Mouse (Mus musculus) kidney, embryonic 15.5 days (tissue): ENCODE measurements around the gene Oas3. TPM values are rescaled to one million over a fixed set of nuclear protein-coding genes. Genes with fewer than 3 reads are reported as not detected.

ENCODE experiments used
- ATAC-seq: fragments of 200-750 bp; cut with Nextera tagmentation; replicated peaks from 2 replicates; pipeline ENCODE4 v1.8.0; 2017; ENCODE audit warnings: moderate TSS enrichment; ENCODE audit not compliant: low FRiP score
- H3K27ac ChIP-seq: fragments of 300-500 bp; sonication (generic); 2 replicates; pipeline ENCODE4 v1.5.1; 2015; ENCODE audit warnings: mild to moderate bottlenecking, inconsistent platforms
- H3K27me3 ChIP-seq: fragments of 300-500 bp; sonication (generic); 2 replicates; pipeline ENCODE4 v1.6.1; 2015; ENCODE audit warnings: inconsistent platforms
- H3K36me3 ChIP-seq: fragments of 300-500 bp; sonication (generic); 2 replicates; pipeline ENCODE4 v1.6.1; 2015; ENCODE audit warnings: inconsistent platforms
- H3K4me1 ChIP-seq: fragments of 300-500 bp; sonication (generic); 2 replicates; pipeline ENCODE4 v1.6.1; 2015; ENCODE audit warnings: inconsistent platforms
- H3K4me2 ChIP-seq: fragments of 300-500 bp; sonication (generic); 2 replicates; pipeline ENCODE4 v1.6.1; 2015; ENCODE audit warnings: moderate library complexity, mild to moderate bottlenecking, inconsistent platforms
- H3K4me3 ChIP-seq: fragments of 300-500 bp; sonication (generic); replicated peaks from 2 replicates; pipeline ENCODE4 v1.5.1; 2015; ENCODE audit warnings: mild to moderate bottlenecking, inconsistent platforms
- H3K9ac ChIP-seq: fragments of 300-500 bp; sonication (generic); 2 replicates; pipeline ENCODE4 v1.6.1; 2015; ENCODE audit warnings: mild to moderate bottlenecking, inconsistent platforms
- H3K9me3 ChIP-seq: fragments of 300-500 bp; sonication (generic); replicated peaks from 2 replicates; pipeline ENCODE4 v1.6.1; 2016; ENCODE audit warnings: inconsistent platforms
- WGBS: fragments of 180-500 bp; shearing (Covaris S2); methylation state at CpG from one replicate; pipeline ENCODE4 v1.1.7; 2015; ENCODE audit warnings: mixed read lengths; 5-methylcytosine and 5-hydroxymethylcytosine counted together
- polyA plus RNA-seq: library from polyadenylated mRNA; unstranded; fragments of >200 nt; fragmentation: Nextera tagmentation; extraction: Ambion mirVana; gene quantifications from 2 replicates; pipeline ENCODE4 v1.2.1, GENCODE M21; 2015

Oas3 gene
- polyA plus RNA-seq, 1 experiment from 2014 or later, result 0.18 TPM

DNA sequence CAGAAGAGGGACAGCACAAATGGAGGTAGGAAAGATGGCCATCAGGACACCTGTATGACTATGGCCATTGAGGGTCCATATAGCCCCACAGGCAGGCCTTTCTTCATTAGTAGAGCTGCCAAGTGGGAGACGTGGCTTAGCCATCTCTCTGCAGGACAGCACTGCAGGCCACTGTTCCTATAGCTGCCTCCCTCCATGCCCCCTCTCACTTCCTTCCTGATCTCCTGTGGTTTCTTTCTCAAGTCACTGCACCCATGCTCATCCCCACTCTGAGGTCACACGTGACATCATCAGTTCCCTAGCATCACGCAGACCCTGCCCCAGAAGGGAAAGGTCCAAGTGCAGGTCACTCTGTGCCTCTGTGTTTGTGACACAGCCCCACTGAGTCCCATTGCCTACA lies 9.6 kb upstream of the Oas3 start:
- H3K27me3 ChIP-seq, result no peaks in the 10 kb centered on the region
- H3K27ac ChIP-seq, result no peak overlapping the region
- no peak overlapping the region for H3K9ac ChIP-seq
- H3K9me3 ChIP-seq, result no peaks in the 10 kb centered on the region
- ATAC-seq, result no peak
- 76% methylated on average over 3 of the region's 3 CpGs for WGBS
- no peaks in the 10 kb centered on the region for H3K4me1 ChIP-seq
- no peak overlapping the region for H3K4me2 ChIP-seq
- H3K36me3 ChIP-seq, result no peaks in the 10 kb centered on the region
- no peak overlapping the region for H3K4me3 ChIP-seq

DNA sequence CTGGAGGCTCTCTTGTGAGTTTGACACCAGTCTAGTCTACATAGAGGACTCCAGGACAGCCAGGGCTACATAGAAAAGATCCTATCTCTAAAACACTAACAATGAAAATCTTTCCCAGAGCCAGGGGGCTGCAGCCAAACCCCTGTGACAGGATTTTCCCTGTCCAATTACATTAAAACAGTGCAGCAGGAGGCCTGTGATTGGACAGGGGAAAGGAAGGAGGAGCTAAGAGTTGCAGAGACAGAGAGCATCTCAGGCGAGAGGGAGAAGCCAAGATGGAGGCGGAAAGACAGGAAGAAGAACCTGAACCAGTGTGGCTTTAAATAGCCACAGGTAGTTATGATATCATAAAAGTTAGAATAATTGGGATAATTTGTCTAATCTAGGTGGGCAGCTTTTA lies 5.0 kb upstream of the Oas3 start:
- H3K9me3 ChIP-seq, result no peaks in the 10 kb centered on the region
- H3K4me3 ChIP-seq, result no peak overlapping the region
- no peak overlapping the region for H3K4me2 ChIP-seq
- no peak overlapping the region for H3K27ac ChIP-seq
- no peaks in the 10 kb centered on the region for H3K36me3 ChIP-seq
- H3K9ac ChIP-seq, result no peak overlapping the region
- no peaks in the 10 kb centered on the region for H3K4me1 ChIP-seq
- H3K27me3 ChIP-seq, result no peaks in the 10 kb centered on the region
- ATAC-seq, result no peak
- 81% methylated on average over 2 of the region's 2 CpGs for WGBS

DNA sequence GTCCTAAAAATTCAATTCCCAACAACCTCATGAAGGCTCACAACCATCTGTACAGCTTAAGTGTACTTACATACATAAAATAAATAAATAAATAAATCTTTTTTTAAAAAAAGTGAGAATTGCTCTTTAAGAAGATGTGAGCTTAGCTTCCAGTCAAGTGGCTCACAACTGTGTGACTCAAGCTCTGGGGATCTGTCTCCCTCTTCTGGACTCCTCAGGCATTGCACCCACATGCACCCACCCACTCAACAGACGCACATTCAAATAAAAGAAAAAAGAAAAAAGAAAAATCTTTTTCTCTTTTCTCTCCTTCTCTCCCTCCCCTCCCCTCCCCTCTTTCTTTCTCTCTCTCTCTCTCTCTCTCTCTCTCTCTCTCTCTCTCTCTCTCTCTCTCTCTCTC lies 4.2 kb upstream of the Oas3 start:
- 100% methylated on average over 1 of the region's 1 CpGs for WGBS
- Histone ChIP-seq H3K4me3 (no peak overlapping the region), H3K9ac (no peak overlapping the region), H3K4me2 (no peak overlapping the region), H3K9me3 (no peaks in the 10 kb centered on the region), H3K4me1 (no peaks in the 10 kb centered on the region), H3K27me3 (no peaks in the 10 kb centered on the region), H3K27ac (no peak overlapping the region), H3K36me3 (no peaks in the 10 kb centered on the region)
- no peak for ATAC-seq

DNA sequence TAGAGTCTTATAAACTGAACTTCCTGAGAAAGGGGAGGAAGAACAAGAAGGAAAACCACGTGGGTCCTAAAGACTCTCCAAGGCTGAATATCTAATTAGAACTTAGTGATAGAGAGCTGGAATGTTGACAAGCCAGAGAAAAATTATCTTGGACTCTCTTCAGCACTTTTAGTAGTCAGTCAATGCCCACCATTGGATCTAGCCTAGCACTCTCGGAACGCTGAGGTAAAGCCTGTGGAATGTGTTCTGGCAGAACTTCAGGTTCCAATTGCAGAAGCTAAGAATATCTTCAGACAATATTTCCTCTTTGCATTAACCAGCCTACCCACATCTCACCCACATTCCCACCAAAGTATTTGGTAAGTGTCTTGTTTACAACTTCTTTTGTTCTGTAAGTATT lies 2.5 kb upstream of the Oas3 start:
- ATAC-seq, result no peak
- Histone ChIP-seq H3K4me1 (0 out of 2 replicates have a peak, but pooled peaks cover 2% of the 10 kb centered on the region), H3K27me3 (no peaks in the 10 kb centered on the region), H3K4me3 (no peak overlapping the region), H3K9me3 (no peaks in the 10 kb centered on the region), H3K4me2 (no peak overlapping the region), H3K9ac (no peak overlapping the region), H3K27ac (no peak overlapping the region), H3K36me3 (no peaks in the 10 kb centered on the region)
- WGBS, result 54% methylated on average over 3 of the region's 3 CpGs

DNA sequence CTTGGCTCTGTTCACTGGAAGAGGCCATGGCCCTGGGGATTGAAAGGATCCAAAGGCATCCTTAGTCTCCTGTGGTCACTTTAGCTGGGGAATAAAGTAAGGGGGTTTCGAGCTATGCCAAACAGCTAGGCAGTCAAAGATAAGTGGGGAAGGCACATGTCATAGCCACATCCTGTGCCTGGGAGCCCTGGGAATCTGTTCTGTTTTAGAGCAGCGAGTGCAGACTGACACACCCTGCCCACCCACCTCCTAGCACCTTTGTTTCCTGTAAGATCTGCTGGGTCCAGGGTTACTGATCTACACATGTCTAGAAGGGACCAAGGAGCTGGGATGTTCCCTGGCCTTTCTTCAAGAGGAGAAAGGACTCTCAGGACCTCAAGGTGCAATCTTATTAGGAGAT lies 1.5 kb upstream of the Oas3 start:
- 69% methylated on average over 2 of the region's 2 CpGs for WGBS
- Histone ChIP-seq H3K4me3 (no peak overlapping the region), H3K9ac (no peak overlapping the region), H3K4me2 (no peak overlapping the region), H3K27ac (no peak overlapping the region), H3K27me3 (no peaks in the 10 kb centered on the region), H3K9me3 (no peaks in the 10 kb centered on the region), H3K36me3 (no peaks in the 10 kb centered on the region), H3K4me1 (0 out of 2 replicates have a peak, but pooled peaks cover 2% of the 10 kb centered on the region)
- no peak for ATAC-seq

DNA sequence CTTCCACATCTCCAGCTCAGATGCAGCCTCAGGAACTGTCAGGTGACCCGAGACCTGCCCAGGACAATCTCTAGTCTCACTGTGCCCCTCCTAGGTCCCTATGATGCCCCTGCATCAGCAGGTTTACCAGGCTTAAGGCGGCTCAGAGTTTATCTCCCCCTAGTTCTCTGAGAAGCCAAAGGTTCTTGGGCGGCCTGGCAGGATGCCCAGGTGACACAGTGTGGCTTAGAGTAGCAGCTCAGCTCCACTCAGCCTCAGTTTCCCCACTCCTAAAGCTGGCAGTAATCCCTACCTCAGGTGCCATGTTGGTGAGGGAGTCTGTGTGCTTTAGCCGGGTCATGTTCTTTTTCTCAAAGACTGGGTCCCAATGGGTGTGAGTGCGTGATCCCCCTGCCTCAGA lies 660 bp downstream of the Oas3 start:
- Histone ChIP-seq H3K9me3 (no peaks in the 10 kb centered on the region), H3K4me2 (no peak overlapping the region), H3K27ac (no peak overlapping the region), H3K36me3 (no peaks in the 10 kb centered on the region), H3K4me1 (0 out of 2 replicates have a peak, but pooled peaks cover 2% of the 10 kb centered on the region), H3K4me3 (no peak overlapping the region), H3K9ac (no peak overlapping the region), H3K27me3 (no peaks in the 10 kb centered on the region)
- 80% methylated on average over 5 of the region's 5 CpGs for WGBS
- ATAC-seq, result no peak

DNA sequence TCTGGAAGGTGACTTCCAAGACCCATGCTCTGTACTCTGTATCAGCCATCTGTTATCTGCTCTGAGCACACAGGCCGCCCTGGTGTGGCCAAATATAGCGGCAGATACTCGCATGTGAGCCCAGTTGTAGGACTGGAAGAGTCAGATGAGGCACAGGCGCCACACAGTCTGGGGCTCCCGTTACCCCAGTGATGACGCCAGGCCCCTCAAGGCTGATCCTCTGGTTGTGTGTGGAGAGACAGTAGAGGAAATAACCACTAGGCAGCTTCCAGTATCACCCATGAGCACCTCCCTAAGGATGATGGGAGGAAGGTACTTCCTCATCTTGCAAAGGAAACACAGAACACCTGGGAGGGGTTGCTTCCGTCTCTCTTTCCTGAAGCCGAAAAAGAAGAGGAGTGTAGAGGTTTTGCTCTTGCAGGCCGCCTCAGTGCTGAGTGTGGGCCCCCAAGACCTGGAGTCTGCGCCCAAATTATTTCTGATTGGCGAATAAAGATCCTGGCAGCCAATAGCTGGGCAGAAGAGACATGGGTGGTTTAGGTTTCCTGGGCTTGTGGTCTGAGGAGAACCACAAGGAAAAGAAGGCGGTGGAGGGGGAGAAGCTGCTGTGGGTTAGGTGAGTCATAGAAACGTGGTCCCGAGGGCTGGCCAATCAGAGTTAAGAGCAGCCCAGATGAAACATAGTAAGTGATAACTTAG lies 2.0 kb downstream of the Oas3 start:
- H3K4me2 ChIP-seq, result no peak overlapping the region
- ATAC-seq, result no peak
- WGBS, result 84% methylated on average over 14 of the region's 14 CpGs

DNA sequence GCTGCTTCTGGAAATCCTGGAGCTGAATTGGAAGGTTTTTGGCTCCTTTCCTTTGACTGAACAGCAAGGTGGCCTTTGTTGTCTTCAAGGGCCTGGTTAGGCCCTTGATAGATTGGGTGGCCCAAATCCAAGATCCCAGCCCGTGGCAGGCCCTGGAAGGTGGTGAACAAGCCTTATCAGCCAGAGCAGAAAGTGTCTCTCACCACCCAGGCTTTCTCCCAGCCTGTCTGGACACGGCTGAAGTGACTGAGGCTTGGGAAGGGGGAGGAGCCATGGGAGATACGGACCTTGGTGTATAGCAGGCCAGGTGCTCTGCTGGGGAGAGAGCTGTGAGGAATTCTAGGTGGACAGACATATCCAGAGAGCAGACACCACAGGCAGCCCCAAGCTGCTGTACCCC lies 8.1 kb downstream of the Oas3 start:
- no peak for ATAC-seq
- no peaks in the 10 kb centered on the region for H3K4me1 ChIP-seq
- no peak overlapping the region for H3K9ac ChIP-seq
- H3K27ac ChIP-seq, result no peak overlapping the region
- H3K4me2 ChIP-seq, result no peak overlapping the region
- no peaks in the 10 kb centered on the region for H3K36me3 ChIP-seq
- H3K4me3 ChIP-seq, result no peak overlapping the region
- no peaks in the 10 kb centered on the region for H3K27me3 ChIP-seq
- 74% methylated on average over 3 of the region's 3 CpGs for WGBS
- no peaks in the 10 kb centered on the region for H3K9me3 ChIP-seq

More for the DNA sequence above, 2.0 kb downstream of the Oas3 start:
- Histone ChIP-seq H3K4me3 (no peak overlapping the region), H3K4me1 (0 out of 2 replicates have a peak, but pooled peaks cover 2% of the 10 kb centered on the region), H3K36me3 (no peaks in the 10 kb centered on the region), H3K9me3 (no peaks in the 10 kb centered on the region), H3K9ac (no peak overlapping the region), H3K27me3 (no peaks in the 10 kb centered on the region), H3K27ac (no peak overlapping the region)

DNA sequence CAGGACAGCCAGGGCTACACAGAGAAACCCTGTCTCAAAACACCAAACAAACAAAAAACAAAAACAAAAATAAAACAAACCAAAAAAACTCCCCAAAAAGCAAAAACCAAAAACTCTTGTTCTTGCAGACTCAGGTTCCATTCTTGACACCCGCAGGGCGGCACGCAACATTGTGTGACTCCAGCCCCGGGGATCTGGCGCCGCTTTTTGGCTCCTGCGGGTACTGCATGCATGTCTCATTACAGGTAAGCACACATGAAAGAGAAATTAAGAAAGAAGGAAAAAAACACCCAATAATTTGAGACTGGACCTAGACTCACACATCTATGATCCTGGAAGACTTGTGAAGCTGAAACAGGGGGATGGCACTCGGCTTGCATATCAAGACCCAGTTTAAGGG lies 12.5 kb downstream of the Oas3 start:
- Histone ChIP-seq H3K9ac (no peak overlapping the region), H3K4me2 (no peak overlapping the region), H3K27ac (no peak overlapping the region), H3K4me3 (no peak overlapping the region), H3K27me3 (no peaks in the 10 kb centered on the region), H3K4me1 (no peaks in the 10 kb centered on the region), H3K9me3 (no peaks in the 10 kb centered on the region), H3K36me3 (no peaks in the 10 kb centered on the region)
- 73% methylated on average over 8 of the region's 8 CpGs for WGBS
- no peak for ATAC-seq

DNA sequence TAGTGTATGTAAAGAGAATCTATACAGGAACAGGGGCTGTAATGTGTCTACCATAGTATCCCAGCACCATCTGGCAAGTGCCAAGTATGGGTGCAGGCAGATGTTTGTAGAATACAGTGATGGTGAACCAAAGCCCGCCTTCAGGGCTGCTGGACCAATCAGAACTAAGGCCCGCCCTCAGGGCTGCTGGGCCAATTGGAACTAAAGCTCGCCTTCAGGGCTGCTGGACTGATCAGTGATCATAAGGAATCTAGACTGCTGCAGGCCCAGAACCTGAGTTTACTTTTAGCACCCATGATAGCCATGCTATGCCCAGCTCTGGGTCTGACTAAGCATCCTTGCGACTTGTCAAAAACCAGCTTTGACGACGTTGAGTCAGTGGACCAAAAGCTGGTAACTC lies 15.6 kb downstream of the Oas3 start:
- H3K4me2 ChIP-seq, result no peak overlapping the region
- 32% methylated on average over 6 of the region's 6 CpGs for WGBS
- no peaks in the 10 kb centered on the region for H3K36me3 ChIP-seq
- ATAC-seq, result no peak
- H3K9ac ChIP-seq, result no peak overlapping the region
- no peaks in the 10 kb centered on the region for H3K27me3 ChIP-seq
- no peaks in the 10 kb centered on the region for H3K4me1 ChIP-seq
- H3K4me3 ChIP-seq, result no peak overlapping the region
- no peak overlapping the region for H3K27ac ChIP-seq
- H3K9me3 ChIP-seq, result no peaks in the 10 kb centered on the region

DNA sequence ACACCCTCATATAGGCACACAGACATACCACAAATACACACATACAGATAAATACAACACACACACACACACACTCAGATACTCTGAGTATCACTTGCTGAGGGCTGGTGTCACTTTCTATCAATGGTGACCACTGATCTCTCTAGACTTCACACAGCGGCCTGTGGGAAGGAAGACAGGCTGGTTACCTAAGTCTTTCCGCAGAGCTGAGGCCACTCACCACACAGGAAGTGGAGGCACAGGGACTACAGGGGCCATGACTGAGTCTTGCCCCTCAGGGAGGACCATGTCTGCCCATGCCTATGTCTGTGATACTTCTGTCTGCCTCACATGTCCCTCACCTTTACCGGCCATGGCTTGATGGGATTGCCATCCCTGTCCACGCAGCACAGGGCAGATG lies 23.2 kb downstream of the Oas3 start:
- 85% methylated on average over 4 of the region's 4 CpGs for WGBS

DNA sequence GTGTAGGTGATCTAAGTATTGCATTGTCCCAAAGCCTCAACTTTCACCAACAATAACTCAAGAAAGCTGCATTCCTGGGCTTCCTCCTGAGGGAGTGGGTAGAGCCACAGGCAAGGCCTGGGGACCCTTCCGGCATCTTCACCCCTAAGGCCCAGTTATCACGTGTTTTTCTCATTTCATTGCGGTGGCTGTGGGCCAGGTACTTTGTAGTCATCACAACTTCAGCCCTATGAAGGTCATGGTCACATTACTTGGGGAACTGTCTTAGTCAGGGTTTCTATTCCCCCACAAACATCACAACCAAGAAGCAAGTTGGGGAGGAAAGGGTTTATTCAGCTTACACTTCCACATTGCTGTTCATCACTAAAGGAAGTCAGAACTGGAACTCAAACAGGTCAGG lies 24.7 kb downstream of the Oas3 start:
- no peak for ATAC-seq
- 79% methylated on average over 3 of the region's 3 CpGs for WGBS
- no peaks in the 10 kb centered on the region for H3K36me3 ChIP-seq

More for the DNA sequence above, 23.2 kb downstream of the Oas3 start:
- no peak overlapping the region for H3K9ac ChIP-seq
- H3K4me3 ChIP-seq, result no peak overlapping the region
- H3K27me3 ChIP-seq, result no peaks in the 10 kb centered on the region
- no peak overlapping the region for H3K27ac ChIP-seq
- ATAC-seq, result no peak
- H3K9me3 ChIP-seq, result no peaks in the 10 kb centered on the region
- H3K4me2 ChIP-seq, result no peak overlapping the region
- no peaks in the 10 kb centered on the region for H3K4me1 ChIP-seq
- H3K36me3 ChIP-seq, result no peaks in the 10 kb centered on the region

DNA sequence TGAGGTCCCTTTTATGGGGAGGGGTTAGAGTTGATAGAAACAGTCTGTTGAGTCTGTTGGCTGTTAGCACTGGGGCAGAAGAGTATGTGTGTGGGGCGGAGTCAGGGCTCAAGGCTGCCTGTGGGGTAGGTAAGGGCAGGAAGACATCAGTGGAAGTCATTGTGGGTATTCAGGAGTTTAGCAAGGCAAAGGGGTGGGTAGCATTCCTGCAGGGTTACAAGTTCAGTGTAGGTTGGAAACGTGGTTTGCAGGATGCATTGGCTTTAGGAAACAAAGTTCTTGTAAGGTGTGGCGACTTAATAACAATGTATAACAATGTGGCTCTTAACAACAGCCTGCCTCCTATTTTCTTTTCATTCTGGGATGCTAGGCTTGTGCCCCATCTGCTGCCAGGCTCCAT lies 26.3 kb downstream of the Oas3 start:
- WGBS, result 73% methylated on average over 3 of the region's 3 CpGs
- no peak overlapping the region for H3K27ac ChIP-seq

More for the DNA sequence above, 24.7 kb downstream of the Oas3 start:
- no peaks in the 10 kb centered on the region for H3K4me1 ChIP-seq
- no peak overlapping the region for H3K27ac ChIP-seq
- no peak overlapping the region for H3K4me2 ChIP-seq
- H3K9me3 ChIP-seq, result no peaks in the 10 kb centered on the region
- no peak overlapping the region for H3K9ac ChIP-seq
- no peaks in the 10 kb centered on the region for H3K27me3 ChIP-seq
- H3K4me3 ChIP-seq, result no peak overlapping the region

More for the DNA sequence above, 26.3 kb downstream of the Oas3 start:
- no peaks in the 10 kb centered on the region for H3K4me1 ChIP-seq
- H3K4me2 ChIP-seq, result no peak overlapping the region
- ATAC-seq, result no peak
- no peak overlapping the region for H3K9ac ChIP-seq
- H3K27me3 ChIP-seq, result peaks cover 4% of the 10 kb centered on the region; the same call in 1 of the 2 replicates
- H3K4me3 ChIP-seq, result no peak overlapping the region
- no peaks in the 10 kb centered on the region for H3K36me3 ChIP-seq
- H3K9me3 ChIP-seq, result no peaks in the 10 kb centered on the region
